Mouse (Mus musculus): ENCODE data around the gene Col11a2.

GRCm38 (mm10) chr17:33995651-33996050 lies 43.6 kb upstream of the Col11a2 start:
- TF ChIP-seq MYC (IDR thresholded peaks at IDR 0.05; ENCODE audit: low read depth, low read length): no peak
- no peak for TF ChIP-seq ZNF384 (IDR thresholded peaks at IDR 0.05; ENCODE audit: low read depth, low read length)
